ENCODE assay signal across 28 mouse cellular contexts in the genomic region with DNA sequence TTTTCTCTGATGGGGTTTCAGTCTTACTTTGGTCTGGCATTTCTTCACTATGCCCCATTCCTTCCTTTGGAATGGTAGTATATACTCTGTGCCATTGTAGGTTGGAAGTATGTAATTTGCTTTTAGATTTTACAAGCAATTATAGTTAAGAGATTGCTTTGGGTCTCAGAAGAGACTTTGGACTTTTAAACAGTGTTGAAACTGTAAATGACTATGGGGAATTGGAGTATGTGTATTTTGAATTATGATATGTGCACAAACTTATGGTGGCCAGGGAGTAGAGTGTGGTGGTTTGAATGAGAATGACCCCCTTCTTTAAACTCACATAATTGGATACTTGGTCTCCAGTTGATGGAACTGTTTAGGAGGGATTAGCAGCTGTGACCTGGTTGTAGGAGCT.
"Had no signal": no experiment of that assay in that cellular context is flagged by ENCODE, and none has a peak within 500 bp of the region (broad histone marks: within the 10 kb centered on the region; RNA-seq: fewer than 3 reads in every experiment).

No protein-coding gene starts in this region.

- H3K27ac ChIP-seq: embryonic facial prominence, embryonic 10.5 days; embryonic facial prominence, embryonic 12.5 days; embryonic facial prominence, embryonic 13.5 days; embryonic facial prominence, embryonic 15.5 days; forebrain, embryonic 10.5 days; forebrain, embryonic 12.5 days; forebrain, embryonic 13.5 days; forebrain, embryonic 15.5 days; gastrocnemius, adult 2 months had no signal

- H3K9me3 ChIP-seq: embryonic facial prominence, embryonic 10.5 days; embryonic facial prominence, embryonic 12.5 days; embryonic facial prominence, embryonic 13.5 days; embryonic facial prominence, embryonic 15.5 days; forebrain, embryonic 10.5 days; forebrain, embryonic 12.5 days; forebrain, embryonic 13.5 days; forebrain, embryonic 15.5 days had no signal

- H3K27me3 ChIP-seq: embryonic facial prominence, embryonic 12.5 days; embryonic facial prominence, embryonic 13.5 days; embryonic facial prominence, embryonic 15.5 days; forebrain, embryonic 12.5 days; forebrain, embryonic 13.5 days; forebrain, embryonic 15.5 days had no signal

- H3K9ac ChIP-seq: embryonic facial prominence, embryonic 12.5 days; embryonic facial prominence, embryonic 13.5 days; embryonic facial prominence, embryonic 15.5 days; forebrain, embryonic 12.5 days; forebrain, embryonic 13.5 days; forebrain, embryonic 15.5 days; forebrain, postnatal 0 days had no signal

- H3K4me3 ChIP-seq: embryonic facial prominence, embryonic 10.5 days; embryonic facial prominence, embryonic 12.5 days; embryonic facial prominence, embryonic 13.5 days; embryonic facial prominence, embryonic 15.5 days; erythroblast, embryonic 14.5 days; forebrain, embryonic 10.5 days; forebrain, embryonic 12.5 days; forebrain, embryonic 13.5 days; forebrain, embryonic 15.5 days; gastrocnemius, adult 2 months had no signal

- H3K4me2 ChIP-seq: embryonic facial prominence, embryonic 12.5 days; embryonic facial prominence, embryonic 13.5 days; embryonic facial prominence, embryonic 15.5 days; forebrain, embryonic 12.5 days; forebrain, embryonic 13.5 days; forebrain, embryonic 15.5 days had no signal

- H3K4me1 ChIP-seq: embryonic facial prominence, embryonic 10.5 days; embryonic facial prominence, embryonic 12.5 days; embryonic facial prominence, embryonic 13.5 days; embryonic facial prominence, embryonic 15.5 days; forebrain, embryonic 10.5 days; forebrain, embryonic 12.5 days; forebrain, embryonic 13.5 days; forebrain, embryonic 15.5 days had no signal

- ATAC-seq: forebrain, embryonic 13.5 days; forebrain, embryonic 14.5 days; forebrain, embryonic 15.5 days; forebrain, embryonic 16.5 days; forebrain, postnatal 0 days had no signal

- H3K36me3 ChIP-seq: embryonic facial prominence, embryonic 10.5 days; embryonic facial prominence, embryonic 12.5 days; embryonic facial prominence, embryonic 13.5 days; embryonic facial prominence, embryonic 15.5 days; forebrain, embryonic 10.5 days; forebrain, embryonic 12.5 days; forebrain, embryonic 15.5 days had no signal

- DNase-seq: cerebellum, adult 2 months; cerebellum, adult 8-10 months; cerebellum, adult 9-10 months; cerebellum, adult 9-11 months; cerebellum, postnatal 10 days; cerebellum, postnatal 14 days; cerebellum, postnatal 25 days; cerebellum, postnatal 36 days; embryo, embryonic 11 days; forebrain, postnatal 0 days; gastrocnemius, adult 2 months; gastrocnemius, postnatal 10 days; gastrocnemius, postnatal 14 days; gastrocnemius, postnatal 25 days; gastrocnemius, postnatal 36 days; heart, adult 11 months; heart, adult 18-20 months had no signal
